In the genomic region with DNA sequence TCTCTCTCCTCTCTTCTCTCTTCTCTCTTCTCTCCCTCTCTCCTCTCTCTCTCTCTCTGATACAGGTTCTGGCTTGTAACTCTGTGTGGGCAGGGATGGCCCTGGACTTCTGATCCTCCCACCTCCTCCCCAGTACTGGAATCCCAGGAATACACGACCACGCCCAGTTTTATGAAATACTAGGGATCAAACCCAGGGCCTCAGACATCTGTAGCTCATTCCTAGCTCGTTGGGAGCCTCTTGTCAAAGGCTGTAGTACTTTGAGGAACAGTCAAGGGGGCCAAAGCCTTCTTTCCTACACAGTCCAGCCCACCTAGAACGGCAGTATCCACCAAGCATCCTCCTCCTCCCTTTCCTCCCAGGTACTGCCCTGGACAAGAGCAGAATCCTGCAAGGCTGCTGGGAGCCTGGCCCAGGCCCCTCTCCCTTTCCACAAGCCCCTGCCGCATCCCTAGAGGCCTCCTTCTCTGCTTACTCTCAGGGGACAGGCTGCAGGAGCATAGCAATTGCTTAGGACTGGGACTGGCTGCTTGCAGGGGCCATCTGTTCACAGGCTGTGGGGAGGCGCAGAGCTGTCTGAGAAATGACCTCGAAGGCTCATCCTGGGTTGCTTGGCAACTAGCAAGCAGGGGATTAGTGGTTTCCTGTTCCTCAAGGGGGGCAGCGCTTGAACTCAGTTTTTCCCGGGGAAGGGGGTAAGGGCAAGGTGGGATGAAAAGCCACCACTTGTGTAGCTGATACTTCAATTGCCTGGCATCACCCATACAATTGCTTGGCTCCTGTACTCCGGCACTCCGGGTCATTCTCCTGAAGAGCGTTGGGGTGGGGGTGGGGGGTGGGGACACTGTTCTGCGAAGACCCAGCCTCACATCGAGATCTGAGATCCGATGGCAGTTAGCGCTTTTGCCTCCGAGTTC, we compare ENCODE assay signal across 7 mouse cellular contexts. TPM values are rescaled to one million over a fixed set of nuclear protein-coding genes. Genes with fewer than 3 reads are reported as not detected.
DNase-seq lines count a peak whose midpoint lies in the region; ATAC-seq lines count a peak whose summit lies in the region.

No protein-coding gene starts in this region.

- WGBS in heart, embryonic 12.5 days, result 11% methylated on average over 17 of the region's 17 CpGs
- WGBS in liver, embryonic 11.5 days, result 10% methylated on average over 17 of the region's 17 CpGs
- 6% methylated on average over 17 of the region's 17 CpGs for WGBS in stomach, embryonic 14.5 days

- H3K36me3 ChIP-seq in heart, embryonic 12.5 days, result no peaks in the 10 kb centered on the region
- H3K36me3 ChIP-seq in liver, embryonic 11.5 days (ENCODE audit: control insufficient read depth, insufficient read depth, low read length), result no peaks in the 10 kb centered on the region
- H3K36me3 ChIP-seq in stomach, embryonic 14.5 days (ENCODE audit: control insufficient read depth, insufficient read depth, low read length), result no peaks in the 10 kb centered on the region

- no peaks in the 10 kb centered on the region for H3K9me3 ChIP-seq in heart, embryonic 12.5 days (replicated peaks)
- H3K9me3 ChIP-seq in liver, embryonic 11.5 days (ENCODE audit: control insufficient read depth, low read length), result no peaks in the 10 kb centered on the region
- no peaks in the 10 kb centered on the region for H3K9me3 ChIP-seq in stomach, embryonic 14.5 days (ENCODE audit: control insufficient read depth, low read depth, low read length)

- peaks cover 5% of the 10 kb centered on the region; the same call in 1 of the 2 replicates for H3K27me3 ChIP-seq in heart, embryonic 12.5 days (replicated peaks)
- peaks cover 12% of the 10 kb centered on the region for H3K27me3 ChIP-seq in liver, embryonic 11.5 days (replicated peaks; ENCODE audit: control insufficient read depth, insufficient read depth, low read length)
- no peaks in the 10 kb centered on the region for H3K27me3 ChIP-seq in stomach, embryonic 14.5 days (ENCODE audit: control insufficient read depth, insufficient read depth, low read length)

- peak; percentile 32 for DNase-seq in lung, postnatal 10 days
- DNase-seq in lung, postnatal 36 days, result no peak
- DNase-seq in cerebellum, postnatal 36 days, result peak; percentile 52 to 57
- DNase-seq in liver, embryonic 11.5 days (ENCODE audit: low spot score), result no peak

- H3K4me2 ChIP-seq in heart, embryonic 12.5 days, result peak overlapping the region; percentile 53
- H3K4me2 ChIP-seq in liver, embryonic 11.5 days, result peak overlapping the region; percentile 47
- peak overlapping the region; percentile 38 for H3K4me2 ChIP-seq in stomach, embryonic 14.5 days (replicated peaks; ENCODE audit: low read depth, low read length)

- peak overlapping the region; percentile 29 for H3K27ac ChIP-seq in heart, embryonic 12.5 days (ENCODE audit: poor library complexity, severe bottlenecking)
- H3K27ac ChIP-seq in liver, embryonic 11.5 days (ENCODE audit: low read depth, low read length), result peak overlapping the region; percentile 72
- H3K27ac ChIP-seq in stomach, embryonic 14.5 days (ENCODE audit: low read length), result peak overlapping the region; percentile 95

- ATAC-seq in heart, embryonic 12.5 days (ENCODE audit: insufficient number of reproducible peaks, low FRiP score), result no peak
- peak; percentile 45; the same call in 1 of the 2 replicates for ATAC-seq in liver, embryonic 11.5 days (replicated peaks; ENCODE audit: low FRiP score)
- ATAC-seq in stomach, embryonic 14.5 days (ENCODE audit: insufficient number of reproducible peaks, insufficient read depth, low FRiP score, low read depth), result peak; percentile 87; the same call in 1 of the 2 replicates
- no peak for ATAC-seq in activated CD4-positive, CD25-positive, alpha-beta regulatory T cell, adult 4 months

- H3K4me1 ChIP-seq in heart, embryonic 12.5 days (replicated peaks), result peaks cover 14% of the 10 kb centered on the region
- H3K4me1 ChIP-seq in liver, embryonic 11.5 days (replicated peaks; ENCODE audit: control insufficient read depth, insufficient read depth, low read length), result peaks cover 14% of the 10 kb centered on the region
- H3K4me1 ChIP-seq in stomach, embryonic 14.5 days (ENCODE audit: control insufficient read depth, insufficient read depth, low read length), result peaks cover 18% of the 10 kb centered on the region

- H3K4me3 ChIP-seq in heart, embryonic 12.5 days, result 0 out of 2 replicates have a peak overlapping the region, but pooled peaks have one; percentile 15
- H3K4me3 ChIP-seq in liver, embryonic 11.5 days (ENCODE audit: low read depth, low read length), result no peak overlapping the region
- no peak overlapping the region for H3K4me3 ChIP-seq in stomach, embryonic 14.5 days (ENCODE audit: low read depth, low read length)

- H3K9ac ChIP-seq in heart, embryonic 12.5 days, result peak overlapping the region; percentile 66
- H3K9ac ChIP-seq in liver, embryonic 11.5 days (ENCODE audit: low read depth, low read length), result no peak overlapping the region
- H3K9ac ChIP-seq in stomach, embryonic 14.5 days (replicated peaks; ENCODE audit: low read depth, low read length), result peak overlapping the region; percentile 28; the same call in 1 of the 2 replicates

RNA-seq across cellular contexts. Expression of gene Tent5b, which starts 40.2 kb away (rescaled TPM):
- polyA plus RNA-seq in heart, embryonic 12.5 days (2016; fragmentation: Nextera tagmentation; extraction: Ambion mirVana), result 0.88 and 1.3 TPM in 2 replicates
- polyA plus RNA-seq in liver, embryonic 11.5 days (2014; fragmentation: Nextera tagmentation; extraction: Ambion mirVana), result 0.38 TPM in 1 of 2 replicates, not detected in the other
- 0.39 and 0.45 TPM in 2 replicates for polyA plus RNA-seq in stomach, embryonic 14.5 days (2014; fragmentation: Nextera tagmentation; extraction: Ambion mirVana)
- not detected for polyA plus RNA-seq in activated CD4-positive, CD25-positive, alpha-beta regulatory T cell, adult 4 months (2017; shearing (Covaris generic))

RNA-seq across cellular contexts. Expression of gene Trnp1, which starts 58.6 kb away (rescaled TPM):
- 1.2 TPM in 2 replicates for polyA plus RNA-seq in heart, embryonic 12.5 days (2016; fragmentation: Nextera tagmentation; extraction: Ambion mirVana)
- polyA plus RNA-seq in liver, embryonic 11.5 days (2014; fragmentation: Nextera tagmentation; extraction: Ambion mirVana), result 0.21 TPM in 1 of 2 replicates, not detected in the other
- polyA plus RNA-seq in stomach, embryonic 14.5 days (2014; fragmentation: Nextera tagmentation; extraction: Ambion mirVana), result 2.5 and 3.6 TPM in 2 replicates
- polyA plus RNA-seq in activated CD4-positive, CD25-positive, alpha-beta regulatory T cell, adult 4 months (2017; shearing (Covaris generic)), result not detected

Comparison
In these comparisons a context has a peak if more than half of its experiments do, and no peak if none do; other contexts are left out.
1. DNase-seq: peak in lung, postnatal 10 days (single experiment) and cerebellum, postnatal 36 days (2 of 2); none in lung, postnatal 36 days (single experiment) and liver, embryonic 11.5 days (single experiment).
2. ATAC-seq: peak in liver, embryonic 11.5 days (single experiment) and stomach, embryonic 14.5 days (single experiment); none in heart, embryonic 12.5 days (single experiment) and activated CD4-positive, CD25-positive, alpha-beta regulatory T cell, adult 4 months (single experiment).
3. H3K27ac ChIP-seq: peak in every context shown above with its lines; median percentile 95 in stomach, embryonic 14.5 days; 72 in liver, embryonic 11.5 days; 29 in heart, embryonic 12.5 days.
4. Peak in every context shown above with its lines, with median percentiles within 50 percentile points of each other: H3K4me2 ChIP-seq.